Mouse (Mus musculus): ENCODE results near the gene Gm30191.
"Not testable (repeated sequence)": the region's sequence is repeated elsewhere in the genome, so short reads cannot be mapped to it uniquely, and the experiment has no call there.

Gm30191 gene

GRCm38 (mm10) chr4:134286226-134287167 lies 39.8 kb downstream of the Gm30191 start:
- DNase-seq (ENCODE audit: low read depth, low spot score): no peak

- DNase-seq (ENCODE audit: low read depth, low spot score): peak; percentile 84
Observed at GRCm38 (mm10) chr4:134287168-134287564, 40.4 kb downstream of the Gm30191 start.

GRCm38 (mm10) chr4:134287575-134288025 lies 40.9 kb downstream of the Gm30191 start, which contains the start of gene Pdik1l:
TSS of gene Pdik1l (minus strand) at chr4:134287895.
- no peak for DNase-seq (ENCODE audit: low read depth, low spot score)

GRCm38 (mm10) chr4:134288397-134289256 lies 41.9 kb downstream of the Gm30191 start:
- no peak for DNase-seq (ENCODE audit: low read depth, low spot score)

- no peak for DNase-seq (ENCODE audit: low read depth, low spot score)
Observed at GRCm38 (mm10) chr4:134292067-134292466, 45.3 kb downstream of the Gm30191 start.

GRCm38 (mm10) chr4:134293061-134293691 lies 46.4 kb downstream of the Gm30191 start:
- DNase-seq (ENCODE audit: low read depth, low spot score): no peak

GRCm38 (mm10) chr4:134293692-134294163 lies 47.0 kb downstream of the Gm30191 start:
- no peak for DNase-seq (ENCODE audit: low read depth, low spot score)

GRCm38 (mm10) chr4:134296096-134296495 lies 49.4 kb downstream of the Gm30191 start:
- DNase-seq (ENCODE audit: low read depth, low spot score): not testable (repeated sequence)

- no peak for DNase-seq (ENCODE audit: low read depth, low spot score)
Observed at GRCm38 (mm10) chr4:134296523-134296922, 49.8 kb downstream of the Gm30191 start.

GRCm38 (mm10) chr4:134297369-134297768 lies 50.6 kb downstream of the Gm30191 start:
- DNase-seq (ENCODE audit: low read depth, low spot score): no peak

- no peak for DNase-seq (ENCODE audit: low read depth, low spot score)
Observed at GRCm38 (mm10) chr4:134298626-134299497, 52.1 kb downstream of the Gm30191 start.

GRCm38 (mm10) chr4:134299498-134299810 lies 52.7 kb downstream of the Gm30191 start:
- no peak for DNase-seq (ENCODE audit: low read depth, low spot score)
